Mouse (Mus musculus): ENCODE measurements around the gene Otx2. TPM values are rescaled to one million over a fixed set of nuclear protein-coding genes. Genes with fewer than 3 reads are reported as not detected.
A peak's percentile ranks its signal among the peaks of the same experiment; 100 is the strongest.

Gene Otx2
- polyA plus RNA-seq, 1 experiment from 2014 or later: 83.6 TPM

DNA sequence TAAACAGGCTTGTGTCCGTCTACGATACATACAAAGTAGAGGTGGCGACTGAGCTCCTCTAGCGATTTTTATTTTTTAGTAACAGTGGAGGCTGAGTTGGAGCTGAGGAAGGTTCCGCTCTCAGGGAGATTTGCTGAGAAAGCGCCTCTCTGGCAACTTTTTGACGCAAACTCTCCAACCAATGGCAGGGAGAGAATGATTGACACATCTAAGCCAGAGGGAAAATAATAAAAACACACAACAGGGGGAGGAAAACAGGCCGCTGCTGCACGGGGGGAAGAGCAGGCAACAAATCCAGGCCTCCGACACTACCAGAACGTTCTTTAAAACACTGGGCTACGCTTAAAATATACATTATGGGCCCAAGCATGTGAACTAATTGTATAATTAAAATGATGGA is 6.2 kb downstream of the Otx2 start:
- Histone ChIP-seq H3K4me1 (peaks cover 13% of the 10 kb centered on the region), H3K9ac (peak overlapping the region; percentile 42; the same call in 1 of the 2 replicates), H3K4me3 (peak overlapping the region; percentile 43), H3K4me2 (peak overlapping the region; percentile 56), H3K27me3 (replicated peaks) (no peaks in the 10 kb centered on the region; the same call in 1 of the 2 replicates), H3K9me3 (no peaks in the 10 kb centered on the region), H3K36me3 (replicated peaks) (no peaks in the 10 kb centered on the region), H3K27ac (peak overlapping the region; percentile 80)
- ATAC-seq (replicated peaks): peak; percentile 66
- 6% methylated on average over 12 of the region's 12 CpGs for WGBS

DNA sequence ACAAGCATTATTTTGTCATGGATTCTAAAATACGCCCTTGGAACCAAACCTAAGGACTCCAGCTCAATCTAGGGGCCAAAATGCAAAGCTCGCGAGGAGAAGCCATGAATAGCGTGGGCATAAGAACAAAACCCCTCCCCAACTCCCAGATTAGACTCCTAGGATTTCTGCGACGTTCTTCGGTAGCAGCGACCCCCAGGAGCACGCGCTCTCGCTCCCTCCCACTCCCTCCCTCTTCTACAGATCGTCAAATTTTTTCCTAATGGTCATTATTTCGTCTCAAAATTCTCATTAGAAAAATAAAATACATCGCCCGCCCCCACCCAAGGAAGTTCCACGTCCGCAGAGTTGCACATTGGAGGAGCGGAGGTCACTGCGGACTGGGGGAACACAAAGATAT is 6.8 kb downstream of the Otx2 start:
- 1% methylated on average over 19 of the region's 19 CpGs for WGBS
- no peaks in the 10 kb centered on the region for H3K9me3 ChIP-seq
- H3K27ac ChIP-seq: peak overlapping the region; percentile 80
- peak overlapping the region; percentile 56 for H3K4me2 ChIP-seq
- peaks cover 19% of the 10 kb centered on the region for H3K4me1 ChIP-seq
- H3K9ac ChIP-seq: peak overlapping the region; percentile 42
- peak overlapping the region; percentile 43 for H3K4me3 ChIP-seq
- no peaks in the 10 kb centered on the region for H3K36me3 ChIP-seq (replicated peaks)
- ATAC-seq (replicated peaks): no peak
- no peaks in the 10 kb centered on the region; the same call in 1 of the 2 replicates for H3K27me3 ChIP-seq (replicated peaks)

DNA sequence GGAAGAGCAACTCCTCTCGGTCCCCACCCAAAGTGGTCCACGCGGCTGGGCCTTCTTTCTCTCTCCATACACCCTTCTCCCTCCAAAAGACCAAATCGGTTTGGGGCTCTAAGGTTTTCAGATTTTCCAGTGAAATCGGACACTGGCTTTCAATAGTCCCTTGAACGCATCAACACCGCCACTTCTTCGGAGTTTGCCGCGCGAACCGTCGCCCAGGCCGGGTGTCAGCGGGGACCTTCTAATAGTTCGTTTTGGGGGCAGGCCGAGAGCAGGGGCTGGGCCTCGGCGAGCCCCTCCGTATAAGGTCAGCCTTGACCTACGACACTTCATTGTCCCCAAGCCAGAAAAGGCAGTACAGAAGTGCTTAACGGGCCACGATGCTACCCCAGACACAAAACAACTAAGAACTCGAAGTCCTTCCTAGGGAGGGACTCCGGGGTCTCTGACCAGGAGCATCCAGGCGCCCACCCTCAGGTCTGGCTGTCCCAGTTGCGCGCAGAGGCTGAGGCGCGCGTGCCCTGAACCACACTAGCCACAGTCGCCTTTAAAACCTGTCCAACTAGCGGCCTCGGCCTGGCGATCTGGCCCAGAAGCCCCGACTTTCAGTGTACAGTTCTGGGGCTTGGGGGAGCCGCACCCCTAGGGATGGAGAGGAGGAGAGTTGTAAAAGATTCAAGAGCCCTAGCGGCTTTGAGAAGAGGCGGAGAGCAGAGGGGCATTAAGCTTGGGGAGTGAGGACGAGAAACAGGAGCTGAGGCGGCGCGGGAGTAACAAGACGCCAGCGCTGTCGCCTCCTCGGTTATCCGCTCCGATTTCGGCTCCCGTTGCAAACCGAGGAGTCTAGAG is 7.6 kb downstream of the Otx2 start:
- no peak for ATAC-seq (replicated peaks)
- peaks cover 3% of the 10 kb centered on the region for H3K27me3 ChIP-seq (replicated peaks)
- no peaks in the 10 kb centered on the region for H3K9me3 ChIP-seq
- H3K4me1 ChIP-seq: peaks cover 19% of the 10 kb centered on the region
- no peaks in the 10 kb centered on the region for H3K36me3 ChIP-seq (replicated peaks)
- 1% methylated on average over 52 of the region's 52 CpGs for WGBS
- H3K9ac ChIP-seq: peak overlapping the region; percentile 42
- peak overlapping the region; percentile 43 for H3K4me3 ChIP-seq
- H3K27ac ChIP-seq: peak overlapping the region; percentile 80
- H3K4me2 ChIP-seq: peak overlapping the region; percentile 56

DNA sequence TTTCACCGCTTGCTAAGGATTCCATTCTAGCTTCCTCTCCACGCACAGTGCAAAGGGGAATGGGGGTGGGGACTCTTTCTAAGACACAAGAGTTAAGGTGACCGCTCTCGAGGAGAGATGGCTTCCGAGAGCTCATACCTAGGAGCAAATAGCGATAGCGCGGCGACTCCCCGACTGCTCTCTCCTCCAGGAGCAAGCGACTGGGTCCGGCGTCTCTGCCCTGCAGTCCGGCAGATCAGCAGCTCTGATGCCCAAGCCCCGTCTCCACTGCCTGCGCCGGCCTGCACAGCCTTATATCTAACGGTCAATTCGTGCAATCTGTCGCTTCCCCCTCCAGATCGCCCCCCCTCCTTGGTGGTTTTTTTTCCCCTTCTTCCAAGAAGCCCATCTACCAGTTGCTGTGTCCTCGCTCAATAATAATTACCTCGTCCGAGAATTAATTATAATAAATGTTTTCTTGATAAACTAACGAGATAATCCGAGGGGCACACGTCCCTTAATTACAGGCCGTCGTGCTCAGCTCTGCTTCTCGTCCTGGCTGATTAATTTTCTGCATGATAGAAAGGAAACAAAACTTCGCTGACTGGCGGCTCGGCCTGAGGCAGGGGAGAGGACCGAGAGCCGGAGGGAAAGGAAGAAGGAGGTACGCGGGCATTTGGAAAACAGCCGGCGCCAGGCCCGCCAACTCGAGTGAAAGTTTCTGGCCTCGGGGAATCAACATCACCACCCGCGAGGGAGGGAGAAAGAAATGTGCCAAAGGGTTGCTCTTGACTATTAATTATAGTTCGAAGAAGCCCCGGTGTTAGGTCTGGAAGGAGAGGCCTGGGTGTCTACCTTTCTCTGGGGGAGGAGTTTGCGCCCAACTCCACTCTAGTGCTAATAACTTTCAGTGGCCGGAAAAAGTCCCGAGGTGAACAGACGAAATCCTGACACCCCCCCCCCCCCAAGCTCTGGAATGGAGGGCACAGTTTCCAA is 8.5 kb downstream of the Otx2 start:
- Histone ChIP-seq H3K27me3 (replicated peaks) (peaks cover 7% of the 10 kb centered on the region), H3K4me3 (peak overlapping the region; percentile 43), H3K36me3 (replicated peaks) (no peaks in the 10 kb centered on the region), H3K27ac (peak overlapping the region; percentile 80), H3K4me2 (peak overlapping the region; percentile 56), H3K4me1 (peaks cover 19% of the 10 kb centered on the region), H3K9ac (peak overlapping the region; percentile 42), H3K9me3 (no peaks in the 10 kb centered on the region)
- no peak for ATAC-seq (replicated peaks)
- WGBS: under 1% methylated on average over 50 of the region's 50 CpGs

DNA sequence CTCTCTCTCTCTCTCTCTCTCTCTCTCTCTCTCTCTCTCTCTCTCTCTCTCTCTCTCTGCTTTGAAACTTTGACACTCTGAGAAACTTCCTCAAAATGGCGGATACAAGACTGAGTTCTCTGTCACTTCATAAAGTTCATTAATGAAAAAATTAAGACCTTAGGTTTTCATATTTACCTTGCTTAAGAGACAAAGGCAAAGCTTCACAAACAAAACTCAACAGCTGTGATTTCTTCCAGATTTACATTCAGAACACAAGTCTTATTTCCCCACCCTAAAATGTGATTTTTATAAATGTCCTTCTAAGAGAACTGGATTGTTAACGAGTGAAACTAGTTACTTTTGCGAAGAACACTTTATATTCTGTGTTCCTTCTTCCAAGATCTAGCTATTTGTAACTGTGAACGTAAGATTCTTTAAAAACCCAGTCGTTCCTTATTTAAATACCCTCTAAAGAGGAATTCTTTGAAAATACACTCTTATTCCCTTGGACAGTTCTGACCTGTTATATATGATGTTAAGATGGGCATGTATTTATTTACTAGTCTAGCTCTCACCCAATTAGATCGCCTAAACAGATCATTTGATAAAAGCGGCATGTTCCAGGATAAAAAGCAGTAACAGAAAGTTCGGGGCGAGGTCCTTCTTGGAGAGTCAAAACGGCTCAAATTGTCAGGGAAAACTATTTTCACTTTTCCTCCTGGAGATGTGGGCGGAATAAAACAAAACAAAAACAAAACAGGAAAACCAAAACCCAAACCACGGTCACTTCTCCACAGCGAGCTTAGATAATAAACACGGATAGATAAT is 9.4 kb downstream of the Otx2 start:
- Histone ChIP-seq H3K36me3 (replicated peaks) (no peaks in the 10 kb centered on the region), H3K27me3 (replicated peaks) (peaks cover 7% of the 10 kb centered on the region), H3K4me3 (peak overlapping the region; percentile 43), H3K9ac (peak overlapping the region; percentile 42), H3K27ac (peak overlapping the region; percentile 80), H3K9me3 (no peaks in the 10 kb centered on the region), H3K4me1 (peaks cover 19% of the 10 kb centered on the region), H3K4me2 (peak overlapping the region; percentile 56)
- WGBS: 6% methylated on average over 14 of the region's 14 CpGs
- no peak for ATAC-seq (replicated peaks)

DNA sequence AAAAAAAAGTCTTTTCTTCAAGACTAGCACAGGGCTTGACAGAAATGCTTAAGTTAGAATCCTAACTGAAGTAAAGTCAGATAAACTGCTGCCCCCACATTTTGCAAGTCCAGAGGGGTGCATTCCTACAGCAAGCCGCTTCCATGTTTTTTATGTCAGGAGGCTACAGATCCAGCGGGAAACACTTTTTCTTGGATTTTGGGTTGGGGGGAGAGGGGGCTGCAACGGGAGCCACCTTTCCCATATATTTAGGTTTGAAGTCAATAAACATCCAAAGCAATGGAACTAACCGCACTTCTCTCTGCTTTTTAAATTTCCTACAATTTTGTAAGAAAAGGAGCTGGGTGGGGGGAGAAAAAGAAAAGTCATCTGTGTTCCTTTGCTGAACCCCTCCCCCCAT is 10.1 kb downstream of the Otx2 start:
- Histone ChIP-seq H3K9ac (peak overlapping the region; percentile 6; the same call in 1 of the 2 replicates), H3K36me3 (replicated peaks) (no peaks in the 10 kb centered on the region), H3K4me2 (peak overlapping the region; percentile 56), H3K27ac (peak overlapping the region; percentile 9; the same call in 1 of the 2 replicates), H3K4me3 (peak overlapping the region; percentile 43), H3K27me3 (replicated peaks) (peaks cover 7% of the 10 kb centered on the region), H3K4me1 (peaks cover 16% of the 10 kb centered on the region), H3K9me3 (no peaks in the 10 kb centered on the region)
- ATAC-seq (replicated peaks): no peak
- 16% methylated on average over 4 of the region's 4 CpGs for WGBS

DNA sequence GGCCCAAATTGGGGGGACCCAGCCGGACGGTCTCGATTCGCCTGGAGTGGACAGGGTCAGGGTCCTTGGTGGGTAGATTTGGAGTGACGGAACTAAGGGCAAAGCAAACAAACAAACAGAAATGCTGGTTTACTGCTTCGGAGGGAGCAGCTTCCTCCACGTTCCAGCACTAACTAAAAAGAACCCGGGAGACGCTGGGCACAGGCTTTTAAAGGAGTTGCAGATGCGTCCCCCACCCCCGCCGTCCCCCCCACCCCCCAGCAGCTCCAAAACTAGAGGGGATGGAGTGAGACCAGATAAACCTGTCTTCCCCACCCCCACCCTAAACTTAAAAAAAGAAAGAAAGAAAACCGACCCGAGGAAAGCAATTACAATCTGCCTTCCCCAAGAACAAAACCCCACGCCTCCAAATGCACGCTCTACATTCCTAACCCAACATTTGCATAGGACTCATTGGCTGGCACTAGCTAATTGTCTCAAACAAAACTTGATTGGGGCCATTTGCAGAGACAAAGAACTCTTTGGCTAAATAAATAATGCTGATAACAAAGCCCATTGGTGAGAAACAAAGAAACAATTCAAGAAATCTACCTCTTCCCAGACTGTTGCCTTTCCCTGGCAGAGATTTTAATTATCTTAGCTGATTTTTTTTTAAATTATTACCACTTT is 10.9 kb downstream of the Otx2 start:
- no peaks in the 10 kb centered on the region for H3K9me3 ChIP-seq
- peaks cover 16% of the 10 kb centered on the region for H3K4me1 ChIP-seq
- no peaks in the 10 kb centered on the region for H3K36me3 ChIP-seq (replicated peaks)
- H3K27ac ChIP-seq: peak overlapping the region; percentile 54
- peak overlapping the region; percentile 43 for H3K4me3 ChIP-seq
- peak overlapping the region; percentile 49 for H3K4me2 ChIP-seq
- ATAC-seq (replicated peaks): no peak
- peak overlapping the region; percentile 35 for H3K9ac ChIP-seq
- 2% methylated on average over 16 of the region's 16 CpGs for WGBS
- peaks cover 7% of the 10 kb centered on the region; the same call in 1 of the 2 replicates for H3K27me3 ChIP-seq (replicated peaks)

DNA sequence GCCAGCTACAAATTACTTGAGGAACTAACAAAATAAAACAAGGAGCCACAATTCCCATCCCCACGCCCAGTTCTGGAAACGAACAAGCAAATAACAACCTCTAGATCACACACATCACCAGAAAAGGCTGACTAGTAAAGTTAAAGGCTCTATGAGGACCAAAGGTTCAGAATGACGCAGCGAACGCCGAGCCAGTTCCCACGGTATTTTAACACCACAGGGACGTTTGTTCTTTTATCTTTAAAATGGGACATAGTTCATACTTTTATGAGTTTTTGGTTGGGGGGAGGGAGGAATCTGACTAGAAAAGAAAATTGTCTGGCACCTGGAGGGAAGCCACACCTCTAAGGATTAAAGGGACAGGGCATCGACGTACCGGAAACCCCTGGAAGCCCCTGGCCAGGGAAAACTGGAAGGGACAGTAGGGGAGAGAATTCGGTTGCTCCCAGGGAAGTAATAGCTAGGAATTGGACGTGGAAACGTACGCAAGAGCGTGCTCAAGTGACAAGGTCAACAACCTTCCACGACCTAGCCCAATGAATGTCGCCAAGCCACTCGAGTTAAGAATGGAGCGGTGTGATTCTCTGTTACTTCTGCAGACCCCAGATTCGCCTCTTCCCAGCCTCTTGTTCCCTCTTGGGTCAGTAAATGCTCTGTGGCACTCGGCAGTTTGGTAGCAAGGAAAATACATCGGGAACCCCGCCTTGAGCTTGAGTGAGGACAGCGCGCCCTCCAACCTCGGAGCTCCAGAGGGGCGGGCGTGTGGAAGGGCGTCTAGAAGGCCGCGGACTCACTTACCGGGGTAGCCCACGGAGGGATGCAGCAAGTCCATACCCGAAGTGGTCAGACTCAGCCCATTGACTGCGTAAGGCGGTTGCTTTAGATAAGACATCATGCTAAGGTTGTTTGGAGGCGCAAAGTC is 11.7 kb downstream of the Otx2 start:
- Histone ChIP-seq H3K9ac (peak overlapping the region; percentile 35), H3K36me3 (replicated peaks) (no peaks in the 10 kb centered on the region), H3K27me3 (replicated peaks) (peaks cover 7% of the 10 kb centered on the region; the same call in 1 of the 2 replicates), H3K27ac (peak overlapping the region; percentile 54), H3K4me2 (peak overlapping the region; percentile 49), H3K4me3 (peak overlapping the region; percentile 43), H3K4me1 (peaks cover 16% of the 10 kb centered on the region), H3K9me3 (no peaks in the 10 kb centered on the region)
- ATAC-seq (replicated peaks): 0 out of 2 replicates have a peak, but pooled peaks have one; percentile 35
- WGBS: 4% methylated on average over 38 of the region's 38 CpGs

DNA sequence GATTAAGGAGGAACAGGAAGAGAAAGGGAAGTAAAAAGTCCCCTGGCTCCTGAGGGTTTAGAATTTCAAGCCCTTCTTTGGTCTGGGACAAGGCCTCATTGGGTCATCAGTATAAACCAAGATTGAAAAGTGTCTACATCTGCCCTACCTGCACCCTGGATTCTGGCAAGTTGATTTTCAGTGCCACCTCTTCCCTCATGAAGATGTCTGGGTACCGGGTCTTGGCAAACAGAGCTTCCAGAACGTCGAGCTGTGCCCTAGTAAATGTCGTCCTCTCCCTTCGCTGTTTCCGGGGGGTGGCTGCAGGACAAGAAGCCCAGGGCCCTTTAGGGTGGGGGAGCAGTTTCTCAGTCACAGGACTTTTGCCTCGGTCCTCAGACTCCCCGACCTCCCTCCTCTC is 12.5 kb downstream of the Otx2 start:
- peak overlapping the region; percentile 49 for H3K4me2 ChIP-seq

DNA sequence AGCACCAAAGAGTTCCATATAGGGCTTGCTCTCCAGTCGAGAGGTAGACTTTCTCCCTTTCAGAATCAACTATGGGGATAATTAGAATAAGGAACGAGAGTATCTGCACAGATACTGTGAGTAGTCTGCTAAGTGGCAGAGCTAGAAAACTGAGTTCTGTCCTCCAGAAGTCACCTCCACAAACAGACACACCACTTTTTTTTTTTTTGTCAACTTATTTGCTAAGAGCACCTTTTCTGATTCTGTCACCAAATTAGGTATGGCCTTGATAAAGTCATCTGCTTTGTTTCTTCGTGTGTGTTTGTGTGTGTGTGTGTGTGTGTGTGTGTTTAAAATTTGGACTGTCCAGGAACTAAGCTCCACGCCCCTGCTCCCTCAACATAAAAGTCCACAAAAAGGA is 13.0 kb downstream of the Otx2 start:
- no peaks in the 10 kb centered on the region for H3K9me3 ChIP-seq
- no peak for ATAC-seq (replicated peaks)
- no peaks in the 10 kb centered on the region for H3K36me3 ChIP-seq (replicated peaks)
- peaks cover 18% of the 10 kb centered on the region for H3K4me1 ChIP-seq
- H3K4me3 ChIP-seq: peak overlapping the region; percentile 43
- H3K27ac ChIP-seq: peak overlapping the region; percentile 54
- WGBS: 49% methylated on average over 4 of the region's 4 CpGs
- H3K4me2 ChIP-seq: peak overlapping the region; percentile 49
- peaks cover 9% of the 10 kb centered on the region; the same call in 1 of the 2 replicates for H3K27me3 ChIP-seq (replicated peaks)
- H3K9ac ChIP-seq: peak overlapping the region; percentile 3; the same call in 1 of the 2 replicates

More for the DNA sequence above, 12.5 kb downstream of the Otx2 start:
- no peak for ATAC-seq (replicated peaks)
- peak overlapping the region; percentile 43 for H3K4me3 ChIP-seq
- peak overlapping the region; percentile 54 for H3K27ac ChIP-seq
- WGBS: 15% methylated on average over 8 of the region's 8 CpGs
- H3K9me3 ChIP-seq: no peaks in the 10 kb centered on the region
- H3K27me3 ChIP-seq (replicated peaks): peaks cover 9% of the 10 kb centered on the region; the same call in 1 of the 2 replicates
- peaks cover 16% of the 10 kb centered on the region for H3K4me1 ChIP-seq
- no peaks in the 10 kb centered on the region for H3K36me3 ChIP-seq (replicated peaks)
- H3K9ac ChIP-seq: peak overlapping the region; percentile 3; the same call in 1 of the 2 replicates
